Comparison of ENCODE assay signal across 21 mouse cellular contexts in the genomic region with DNA sequence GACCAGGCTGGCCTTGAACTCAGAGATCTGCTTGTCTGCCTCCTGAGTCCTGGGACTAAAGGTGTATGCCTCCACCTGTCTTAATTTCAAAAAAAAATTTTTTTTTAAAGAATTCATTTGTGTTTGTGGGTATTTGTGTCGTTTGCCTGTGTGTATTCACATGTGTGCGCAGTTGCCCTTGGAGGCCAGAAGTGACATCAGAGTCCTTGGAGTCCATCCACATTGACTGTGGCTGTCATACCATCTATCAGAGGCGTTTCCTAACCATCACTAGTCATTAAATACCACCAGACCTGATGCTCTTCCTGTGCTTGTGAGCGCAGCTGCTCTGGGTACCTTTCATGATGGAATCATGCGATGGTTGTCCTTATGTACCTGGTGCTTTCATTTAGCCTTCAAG. TPM values are rescaled to one million over a fixed set of nuclear protein-coding genes. Genes with fewer than 3 reads are reported as not detected.
DNase-seq lines count a peak whose midpoint lies in the region; ATAC-seq lines count a peak whose summit lies in the region.
"Had no signal": no experiment of that assay in that cellular context is flagged by ENCODE, and none has a peak within 500 bp of the region (broad histone marks: within the 10 kb centered on the region; RNA-seq: fewer than 3 reads in every experiment).

No protein-coding gene starts in this region.

- H3K9ac ChIP-seq in midbrain, embryonic 11.5 days (ENCODE audit: low read length): no peak overlapping the region
- H3K9ac ChIP-seq in midbrain, embryonic 15.5 days: no peak overlapping the region
- H3K9ac ChIP-seq: embryonic facial prominence, embryonic 12.5 days; forebrain, embryonic 13.5 days; forebrain, embryonic 15.5 days; forebrain, postnatal 0 days had no signal

- no peak overlapping the region for H3K4me3 ChIP-seq in midbrain, embryonic 11.5 days (ENCODE audit: low read depth, low read length)
- H3K4me3 ChIP-seq in midbrain, embryonic 15.5 days: no peak overlapping the region
- H3K4me3 ChIP-seq: embryonic facial prominence, embryonic 10.5 days; embryonic facial prominence, embryonic 12.5 days; forebrain, embryonic 13.5 days; forebrain, embryonic 15.5 days had no signal

- H3K9me3 ChIP-seq in midbrain, embryonic 11.5 days (ENCODE audit: control insufficient read depth, low read length): no peaks in the 10 kb centered on the region
- no peaks in the 10 kb centered on the region for H3K9me3 ChIP-seq in midbrain, embryonic 15.5 days
- H3K9me3 ChIP-seq: embryonic facial prominence, embryonic 10.5 days; embryonic facial prominence, embryonic 12.5 days; forebrain, embryonic 13.5 days; forebrain, embryonic 15.5 days had no signal

- no peaks in the 10 kb centered on the region for H3K36me3 ChIP-seq in midbrain, embryonic 11.5 days (ENCODE audit: control insufficient read depth, insufficient read depth, low read length)
- H3K36me3 ChIP-seq in midbrain, embryonic 15.5 days (replicated peaks): no peaks in the 10 kb centered on the region
- H3K36me3 ChIP-seq: embryonic facial prominence, embryonic 10.5 days; embryonic facial prominence, embryonic 12.5 days; forebrain, embryonic 15.5 days; G1E had no signal

- H3K4me2 ChIP-seq in midbrain, embryonic 11.5 days: no peak overlapping the region
- H3K4me2 ChIP-seq in midbrain, embryonic 15.5 days: no peak overlapping the region
- H3K4me2 ChIP-seq: embryonic facial prominence, embryonic 12.5 days; forebrain, embryonic 13.5 days; forebrain, embryonic 15.5 days had no signal

- no peak for ATAC-seq in midbrain, embryonic 11.5 days (ENCODE audit: low FRiP score)
- no peak for ATAC-seq in midbrain, embryonic 15.5 days (replicated peaks)
- ATAC-seq: activated CD4-positive, CD25-positive, alpha-beta regulatory T cell, adult 4 months; CD4-positive, CD25-positive, alpha-beta regulatory T cell, adult 4 months; forebrain, embryonic 13.5 days; forebrain, embryonic 15.5 days; forebrain, postnatal 0 days; Patski had no signal

- peak; percentile 69 for DNase-seq in adrenal gland, adult 2 months
- no peak for DNase-seq in adrenal gland, adult 18-20 months (ENCODE audit: low spot score in 2 of 2)
- DNase-seq in adrenal gland, postnatal 14 days: peak; percentile 50
- no peak for DNase-seq in adrenal gland, postnatal 4 days (ENCODE audit: low spot score in 2 of 2)
- DNase-seq in midbrain, embryonic 11.5 days (ENCODE audit: low spot score, missing footprints): peak; percentile 23
- DNase-seq: B cell, adult 2 months; cerebellum, adult 11-12 months; cerebellum, adult 2 months; cerebellum, adult 9-10 months; cerebellum, postnatal 10 days; cerebellum, postnatal 25 days; forebrain, postnatal 0 days had no signal

- no peaks in the 10 kb centered on the region; the same call in 1 of the 2 replicates for H3K27me3 ChIP-seq in midbrain, embryonic 11.5 days (ENCODE audit: control insufficient read depth, insufficient read depth, low read length)
- no peaks in the 10 kb centered on the region for H3K27me3 ChIP-seq in midbrain, embryonic 15.5 days (replicated peaks)
- H3K27me3 ChIP-seq: forebrain, embryonic 15.5 days had no signal

- peaks cover 3% of the 10 kb centered on the region; the same call in 1 of the 2 replicates for H3K4me1 ChIP-seq in midbrain, embryonic 11.5 days (ENCODE audit: control insufficient read depth, insufficient read depth, low read length)
- H3K4me1 ChIP-seq in midbrain, embryonic 15.5 days: peaks cover 8% of the 10 kb centered on the region
- H3K4me1 ChIP-seq: embryonic facial prominence, embryonic 12.5 days had no signal

- no peak overlapping the region for H3K27ac ChIP-seq in midbrain, embryonic 11.5 days (ENCODE audit: low read depth, low read length)
- H3K27ac ChIP-seq in midbrain, embryonic 15.5 days: no peak overlapping the region
- H3K27ac ChIP-seq: embryonic facial prominence, embryonic 10.5 days; embryonic facial prominence, embryonic 12.5 days; forebrain, embryonic 13.5 days; forebrain, embryonic 15.5 days had no signal

- WGBS in midbrain, embryonic 11.5 days: 91% methylated on average over 5 of the region's 5 CpGs
- 86% methylated on average over 5 of the region's 5 CpGs for WGBS in midbrain, embryonic 15.5 days

RNA-seq across cellular contexts. Expression of gene Zc3h12a, which starts 28.0 kb away (rescaled TPM):
- 1 to 10 TPM; 6.0 to 7.0 TPM for total RNA-seq in adrenal gland, adult 2 months (2021)
- 7.8 and 8.9 TPM in 2 replicates for polyA plus RNA-seq in adrenal gland, adult 2 months (2012; rRNA removed)
- 1 to 10 TPM; 4.1 to 6.5 TPM for total RNA-seq in adrenal gland, adult 18-20 months (2021)
- 5.4 and 6.3 TPM in 2 replicates for total RNA-seq in adrenal gland, postnatal 14 days (2021)
- total RNA-seq in adrenal gland, postnatal 4 days (2021): 1 to 10 TPM; 7.1 to 8.8 TPM
- polyA plus RNA-seq in midbrain, embryonic 11.5 days (2014; fragmentation: Nextera tagmentation; extraction: Ambion mirVana): 0.22 and 0.37 TPM in 2 replicates
- polyA plus RNA-seq in midbrain, embryonic 15.5 days (2015; fragmentation: Nextera tagmentation; extraction: Ambion mirVana): 0.15 TPM in 2 replicates
- total RNA-seq: forebrain, postnatal 0 days had no signal

Comparison
In these comparisons a context has a peak if more than half of its experiments do, and no peak if none do; other contexts are left out.
1. DNase-seq: peak in adrenal gland, adult 2 months (single experiment), adrenal gland, postnatal 14 days (single experiment) and midbrain, embryonic 11.5 days (single experiment); none in adrenal gland, adult 18-20 months (0 of 2) and adrenal gland, postnatal 4 days (0 of 2).